Mouse (Mus musculus) testis, adult 2 months (tissue): Measurements from ENCODE around the gene Bace1. TPM values are rescaled to one million over a fixed set of nuclear protein-coding genes. Genes with fewer than 3 reads are reported as not detected.

Source experiments
- H3K27ac ChIP-seq: fragments of 200-500 bp; 2 replicates; pipeline ENCODE4 v1.5.1; 2012; ENCODE audit warnings: low read depth, low read length; ENCODE audit not compliant: control insufficient read depth, insufficient read depth
- H3K27me3 ChIP-seq: fragments of 200-500 bp; 2 replicates; pipeline ENCODE4 v1.6.1; 2012; ENCODE audit warnings: mild to moderate bottlenecking, low read length, moderate library complexity; ENCODE audit not compliant: control insufficient read depth, insufficient read depth
- H3K36me3 ChIP-seq: fragments of 200-500 bp; 2 replicates; pipeline ENCODE4 v1.6.1; 2012; ENCODE audit warnings: mild to moderate bottlenecking, low read length; ENCODE audit not compliant: control insufficient read depth, insufficient read depth
- H3K4me1 ChIP-seq: fragments of 200-500 bp; 2 replicates; pipeline ENCODE4 v1.6.1; 2012; ENCODE audit warnings: low read length; ENCODE audit not compliant: control insufficient read depth, insufficient read depth
- H3K4me3 ChIP-seq: fragments of 200-500 bp; 2 replicates; pipeline ENCODE4 v1.5.1; 2012; ENCODE audit warnings: low read depth, mild to moderate bottlenecking, low read length, moderate library complexity, mixed read lengths; ENCODE audit not compliant: control insufficient read depth
- CTCF ChIP-seq: fragments of 200-500 bp; IDR thresholded peaks from 2 replicates; pipeline ENCODE4 v1.5.1; 2012; ENCODE audit warnings: low read depth, mild to moderate bottlenecking, inconsistent platforms, low read length, moderate library complexity; ENCODE audit not compliant: control insufficient read depth, insufficient read depth, insufficient replicate concordance
- POLR2A ChIP-seq: fragments of 200-500 bp; IDR thresholded peaks from 2 replicates; pipeline ENCODE4 v1.6.1; 2012; ENCODE audit warnings: low read depth, mild to moderate bottlenecking, inconsistent platforms, low read length, moderate library complexity; ENCODE audit not compliant: control insufficient read depth
- polyA plus RNA-seq: library from polyadenylated mRNA; depleted of rRNA; stranded (reverse); fragments of >200 nt; gene quantifications from 2 replicates; pipeline ENCODE4 v1.2.3, GENCODE M21; 2012

Gene Bace1
- polyA plus RNA-seq, 1 experiment, result 0.75 TPM

- H3K36me3 ChIP-seq, result no peaks in the 10 kb centered on the region
- H3K27ac ChIP-seq, result no peak overlapping the region
- peaks cover 12% of the 10 kb centered on the region for H3K4me1 ChIP-seq
- H3K4me3 ChIP-seq, result no peak overlapping the region; the same call in 1 of the 2 replicates
- TF ChIP-seq POLR2A (no peak), CTCF (no peak)
- H3K27me3 ChIP-seq, result no peaks in the 10 kb centered on the region; the same call in 1 of the 2 replicates
Observed at GRCm38 (mm10) chr9:45838069-45838433, 329 bp upstream of the Bace1 start.

GRCm38 (mm10) chr9:45839139-45839981, 980 bp downstream of the Bace1 start:
- Histone ChIP-seq H3K27ac (no peak overlapping the region), H3K4me3 (peak overlapping the region; percentile 70), H3K4me1 (peaks cover 12% of the 10 kb centered on the region), H3K27me3 (no peaks in the 10 kb centered on the region; the same call in 1 of the 2 replicates), H3K36me3 (no peaks in the 10 kb centered on the region)
- no peak for TF ChIP-seq POLR2A
- TF ChIP-seq CTCF, result no peak

GRCm38 (mm10) chr9:45839982-45840300, 1.6 kb downstream of the Bace1 start:
- Histone ChIP-seq H3K36me3 (no peaks in the 10 kb centered on the region), H3K27me3 (no peaks in the 10 kb centered on the region; the same call in 1 of the 2 replicates), H3K27ac (no peak overlapping the region), H3K4me1 (peaks cover 12% of the 10 kb centered on the region), H3K4me3 (no peak overlapping the region)
- TF ChIP-seq CTCF (no peak), POLR2A (no peak)

GRCm38 (mm10) chr9:45840331-45840730, 2.0 kb downstream of the Bace1 start:
- no peaks in the 10 kb centered on the region; the same call in 1 of the 2 replicates for H3K27me3 ChIP-seq
- no peaks in the 10 kb centered on the region for H3K36me3 ChIP-seq
- no peak overlapping the region for H3K27ac ChIP-seq
- H3K4me3 ChIP-seq, result no peak overlapping the region
- no peak for TF ChIP-seq POLR2A
- TF ChIP-seq CTCF, result no peak
- H3K4me1 ChIP-seq, result peaks cover 12% of the 10 kb centered on the region

GRCm38 (mm10) chr9:45841458-45841857, 3.1 kb downstream of the Bace1 start:
- Histone ChIP-seq H3K27ac (no peak overlapping the region), H3K4me3 (no peak overlapping the region), H3K27me3 (no peaks in the 10 kb centered on the region; the same call in 1 of the 2 replicates), H3K4me1 (peaks cover 12% of the 10 kb centered on the region), H3K36me3 (no peaks in the 10 kb centered on the region)
- no peak for TF ChIP-seq CTCF
- TF ChIP-seq POLR2A, result no peak

- Histone ChIP-seq H3K4me3 (no peak overlapping the region), H3K27me3 (no peaks in the 10 kb centered on the region; the same call in 1 of the 2 replicates), H3K36me3 (no peaks in the 10 kb centered on the region), H3K27ac (no peak overlapping the region), H3K4me1 (peaks cover 12% of the 10 kb centered on the region)
- no peak for TF ChIP-seq CTCF
- no peak for TF ChIP-seq POLR2A
Observed at GRCm38 (mm10) chr9:45843007-45843406, 4.6 kb downstream of the Bace1 start.

GRCm38 (mm10) chr9:45843780-45844179, 5.4 kb downstream of the Bace1 start:
- no peak overlapping the region for H3K4me3 ChIP-seq
- TF ChIP-seq POLR2A, result no peak
- no peak for TF ChIP-seq CTCF
- H3K4me1 ChIP-seq, result peaks cover 12% of the 10 kb centered on the region
- no peak overlapping the region for H3K27ac ChIP-seq
- H3K36me3 ChIP-seq, result no peaks in the 10 kb centered on the region
- H3K27me3 ChIP-seq, result no peaks in the 10 kb centered on the region
